Mouse (Mus musculus) fibroblast of lung, adult 2 months (primary cell): ENCODE data around the gene Themis3.
"Not testable (repeated sequence)": the region's sequence is repeated elsewhere in the genome, so short reads cannot be mapped to it uniquely, and the experiment has no call there.

Experiments
- DNase-seq: peaks from one replicate; pipeline ENCODE4 v3.0.0-alpha.2; 2011; ENCODE audit warnings: low read depth

Themis3 gene

DNA sequence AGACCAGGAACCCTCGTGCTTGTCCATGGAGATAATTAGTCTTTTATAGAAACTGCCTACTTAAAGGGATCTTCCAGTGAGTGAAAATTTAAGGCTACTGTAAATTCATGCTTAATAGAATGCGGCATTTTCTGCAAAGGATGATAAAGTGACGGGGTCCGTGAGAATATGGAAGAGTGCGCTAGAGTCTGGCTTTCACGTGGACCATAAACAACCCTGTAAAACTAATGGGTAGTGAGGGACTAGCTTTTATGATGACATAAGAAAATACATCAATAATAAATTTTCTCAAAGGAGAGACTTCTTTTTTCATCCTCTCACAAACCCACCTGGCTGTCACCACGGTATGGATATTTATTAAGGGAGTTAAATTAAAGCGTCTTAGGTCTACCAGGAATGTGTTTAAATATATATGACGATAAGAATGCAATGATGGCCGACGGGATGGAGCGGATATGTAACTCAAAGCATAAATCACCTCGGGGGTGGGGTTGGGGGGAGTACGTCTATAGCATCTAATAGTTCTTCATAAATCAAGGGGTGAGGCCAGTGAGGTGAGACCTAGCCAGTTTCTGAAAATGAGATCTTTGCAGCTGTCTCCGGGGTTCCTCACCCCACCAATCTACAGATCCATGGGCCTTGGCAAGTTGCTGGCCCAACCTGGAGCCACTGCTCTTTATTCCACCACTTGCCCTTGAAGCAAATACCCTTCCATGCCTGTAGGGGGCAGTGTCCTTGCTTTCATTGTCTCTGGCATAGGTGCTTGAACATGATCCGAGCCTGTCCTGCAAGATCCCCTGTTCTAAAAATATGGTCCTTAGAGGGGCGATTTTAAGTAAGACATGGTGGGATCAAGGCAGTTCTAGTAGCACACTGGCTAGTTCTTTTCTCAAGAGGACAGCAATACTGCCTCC, 35.8 kb downstream of the Themis3 start:
- no peak for DNase-seq

DNA sequence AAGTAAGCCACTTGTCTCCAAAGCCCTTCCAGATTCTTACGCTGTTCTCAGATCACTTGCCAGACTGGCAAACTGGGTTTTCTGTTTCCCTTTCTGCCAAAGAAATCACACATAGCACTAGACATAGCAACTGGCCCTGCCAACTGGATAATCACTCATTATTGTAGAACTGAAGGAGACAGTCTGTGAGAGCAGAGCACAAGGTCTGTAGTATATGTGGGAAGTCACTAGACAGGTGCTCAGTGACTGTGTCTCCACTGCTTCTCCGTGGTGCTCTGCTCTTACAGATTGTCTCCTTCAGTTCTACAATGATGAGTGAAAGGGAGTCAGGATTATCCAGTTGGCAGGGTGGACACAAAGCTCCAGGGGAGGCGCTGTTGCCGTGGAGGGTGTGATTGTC, 41.7 kb downstream of the Themis3 start:
- DNase-seq = no peak

DNA sequence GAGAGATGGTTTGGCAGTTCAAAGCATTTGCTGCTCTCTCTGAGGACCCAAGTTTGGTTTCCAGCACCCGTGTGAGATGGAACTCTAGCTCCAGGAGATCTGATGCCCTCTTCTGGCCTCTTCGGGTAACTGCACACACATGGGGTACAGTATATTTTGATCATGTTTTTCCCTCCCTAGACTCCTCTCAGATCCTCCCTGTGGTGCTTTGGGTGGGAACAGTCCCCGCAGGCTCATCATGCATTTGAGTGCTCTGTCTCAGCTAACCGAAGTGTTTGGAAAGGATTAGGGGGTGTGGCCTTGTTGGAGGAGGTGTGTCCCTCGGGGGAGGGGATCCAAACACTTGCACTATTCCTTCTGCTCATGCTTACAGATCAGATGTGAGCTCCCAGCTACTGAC, 43.9 kb downstream of the Themis3 start:
- DNase-seq = no peak

GRCm38 (mm10) chr17:66532285-66532684, 62.1 kb downstream of the Themis3 start:
- DNase-seq = no peak

DNA sequence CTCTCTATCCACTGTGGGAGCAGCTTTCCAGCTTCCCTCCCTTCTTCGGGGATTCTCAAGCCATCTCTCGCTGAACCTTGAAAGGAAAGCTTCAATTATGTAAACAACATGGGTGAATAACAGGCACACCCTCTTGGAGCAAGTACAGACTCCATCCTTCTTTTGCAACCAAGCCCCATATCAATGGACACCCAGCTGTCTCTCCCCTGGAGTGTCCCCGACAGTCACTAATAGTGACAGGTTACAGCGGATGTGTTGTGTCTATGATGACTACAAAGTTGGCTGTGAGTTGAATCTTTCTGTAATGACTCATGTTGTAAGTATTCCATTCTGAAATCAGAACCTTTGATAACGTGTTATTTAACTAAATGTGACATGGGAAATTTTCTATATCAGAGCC, 71.0 kb downstream of the Themis3 start:
- no peak for DNase-seq

- not testable (repeated sequence) for DNase-seq
These were observed 71.8 kb downstream of the Themis3 start for GRCm38 (mm10) chr17:66522631-66523030.

GRCm38 (mm10) chr17:66519554-66520553, 74.6 kb downstream of the Themis3 start, which contains the start of gene Rab12:
Gene Rab12 (minus strand): TSS chr17:66519729.
- peak; percentile 48 for DNase-seq

- DNase-seq = no peak
These were observed 75.4 kb downstream of the Themis3 start for GRCm38 (mm10) chr17:66518877-66519553.

DNA sequence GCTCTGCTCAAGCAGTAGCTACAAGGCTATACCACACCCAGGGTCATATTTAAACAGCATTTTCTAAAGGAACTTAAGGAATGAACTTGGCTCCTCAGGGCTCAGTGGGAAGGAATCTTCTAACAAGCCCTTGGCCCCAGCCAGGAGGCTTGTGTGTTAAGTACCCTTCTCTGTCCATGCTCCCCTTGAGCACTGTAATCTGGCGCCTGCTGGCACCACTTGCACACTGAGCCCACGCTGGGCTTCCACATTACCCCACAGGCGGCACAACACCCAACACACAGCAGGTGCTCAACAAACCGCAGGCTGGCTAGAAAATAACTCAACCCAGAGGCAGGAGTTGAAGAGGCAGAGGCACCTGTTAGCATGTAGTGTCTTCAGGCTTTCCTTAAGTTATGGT, 77.5 kb downstream of the Themis3 start:
- DNase-seq = no peak

GRCm38 (mm10) chr17:66514288-66514995, 80.0 kb downstream of the Themis3 start:
- no peak for DNase-seq

GRCm38 (mm10) chr17:66512202-66512956, 82.0 kb downstream of the Themis3 start:
- no peak for DNase-seq

GRCm38 (mm10) chr17:66510221-66510683, 84.2 kb downstream of the Themis3 start:
- peak; percentile 96 for DNase-seq

GRCm38 (mm10) chr17:66507049-66507954, 87.1 kb downstream of the Themis3 start:
- no peak for DNase-seq

GRCm38 (mm10) chr17:66504964-66505363, 89.5 kb downstream of the Themis3 start:
- no peak for DNase-seq
